Mouse (Mus musculus) layer of hippocampus, adult 11-12 months (tissue): Measurements from ENCODE around the gene Cep89.

Experiments used
- DNase-seq: peaks from one replicate; pipeline ENCODE4 v3.0.0; 2022; ENCODE audit warnings: low spot score

The Cep89 gene

GRCm38 (mm10) chr7:35396542-35397168 lies at the start of gene Cep89, which contains the start of gene Faap24:
Gene Cep89 (plus strand): TSS chr7:35397035.
Gene Faap24 (minus strand): TSS chr7:35396836.
- peak; percentile 98 for DNase-seq

- DNase-seq, result no peak
Observed at GRCm38 (mm10) chr7:35347918-35348700, 48.7 kb upstream of the Cep89 start.

- DNase-seq, result no peak
Observed at GRCm38 (mm10) chr7:35349022-35349421, 47.8 kb upstream of the Cep89 start.

DNA sequence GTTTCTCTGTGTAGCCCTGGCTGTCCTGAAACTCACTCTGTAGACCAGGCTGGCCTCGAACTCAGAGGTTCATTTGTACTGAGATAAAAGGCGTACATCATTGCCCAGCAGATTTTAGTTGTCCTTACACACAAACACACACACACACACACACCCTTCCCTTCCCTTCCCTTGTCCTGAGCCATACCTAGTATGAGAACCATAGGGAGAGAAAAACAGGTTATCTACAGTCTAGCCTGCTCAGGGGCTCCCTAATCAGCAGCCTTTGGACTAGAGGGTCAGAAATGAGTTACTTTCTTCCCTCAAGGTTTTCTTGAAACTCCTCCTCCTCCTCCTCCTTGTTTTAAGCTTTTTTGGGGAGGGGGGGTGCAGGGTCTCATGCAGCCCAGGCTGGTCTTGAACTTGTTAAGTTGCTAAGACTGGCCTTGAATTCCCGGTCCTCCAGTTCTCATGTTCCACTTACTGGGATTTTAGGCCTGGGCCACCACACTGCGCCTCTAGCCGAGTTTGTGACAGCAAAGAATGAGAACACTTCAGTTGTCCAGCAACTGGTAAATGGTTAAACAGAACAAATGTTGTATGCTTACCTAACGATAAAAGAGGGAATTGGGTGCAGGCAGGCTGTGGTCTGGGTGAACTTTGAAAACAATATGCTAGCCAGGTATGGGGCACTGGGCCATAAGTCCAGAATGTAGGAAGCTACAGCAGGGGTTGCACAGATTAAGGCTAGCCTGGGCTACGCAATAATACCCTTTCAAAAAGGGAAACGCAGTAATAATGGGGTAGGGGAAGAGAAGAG lies 46.8 kb upstream of the Cep89 start:
- no peak for DNase-seq

- DNase-seq, result no peak
Observed at GRCm38 (mm10) chr7:35351155-35351554, 45.7 kb upstream of the Cep89 start.

DNA sequence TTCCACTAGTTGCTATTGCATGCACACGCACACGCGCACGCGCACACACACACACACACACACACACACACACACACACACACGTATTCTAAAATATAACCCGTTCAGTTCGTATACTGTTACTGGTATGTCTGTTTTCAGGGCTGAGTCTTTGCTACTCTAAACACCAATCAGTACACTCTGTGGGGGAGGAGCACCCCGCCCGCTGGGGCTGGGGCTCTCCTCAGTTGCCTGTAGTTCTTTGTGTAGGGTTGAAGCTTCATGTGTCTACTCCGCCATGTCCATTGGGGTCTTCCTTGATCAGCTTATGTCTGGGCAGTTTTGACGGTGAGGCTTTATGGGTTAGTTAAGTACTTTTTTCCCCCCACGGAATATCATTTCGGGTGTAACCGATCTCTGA lies 43.5 kb upstream of the Cep89 start:
- no peak for DNase-seq

DNA sequence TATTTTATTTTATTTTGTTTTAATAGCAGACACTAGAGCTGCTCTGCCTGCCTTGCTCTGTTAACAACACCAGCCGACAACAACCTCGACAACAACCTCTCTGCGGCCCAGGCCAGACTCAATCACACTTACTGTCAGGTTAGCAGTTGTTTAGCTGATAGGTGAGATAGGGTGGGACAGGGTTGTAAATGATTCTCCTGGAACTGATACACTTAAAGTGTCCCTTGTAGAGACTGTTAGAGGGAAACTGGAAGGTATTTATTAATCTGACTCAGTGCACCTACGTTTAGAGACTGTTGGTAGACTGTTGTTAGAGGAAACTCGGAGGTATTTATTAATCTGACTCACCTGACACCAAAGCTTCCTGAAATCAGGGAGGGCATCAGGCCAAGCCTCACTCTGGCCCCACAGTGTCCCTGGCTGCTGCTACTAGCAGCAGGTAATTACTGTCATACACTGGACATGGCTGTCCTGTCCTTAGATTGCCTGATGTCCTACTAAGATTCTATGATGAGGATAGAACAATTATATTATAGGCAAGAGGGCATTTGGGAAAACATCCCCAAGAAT lies 41.4 kb upstream of the Cep89 start:
- no peak for DNase-seq

GRCm38 (mm10) chr7:35357621-35358020 lies 39.2 kb upstream of the Cep89 start:
- DNase-seq, result no peak

DNA sequence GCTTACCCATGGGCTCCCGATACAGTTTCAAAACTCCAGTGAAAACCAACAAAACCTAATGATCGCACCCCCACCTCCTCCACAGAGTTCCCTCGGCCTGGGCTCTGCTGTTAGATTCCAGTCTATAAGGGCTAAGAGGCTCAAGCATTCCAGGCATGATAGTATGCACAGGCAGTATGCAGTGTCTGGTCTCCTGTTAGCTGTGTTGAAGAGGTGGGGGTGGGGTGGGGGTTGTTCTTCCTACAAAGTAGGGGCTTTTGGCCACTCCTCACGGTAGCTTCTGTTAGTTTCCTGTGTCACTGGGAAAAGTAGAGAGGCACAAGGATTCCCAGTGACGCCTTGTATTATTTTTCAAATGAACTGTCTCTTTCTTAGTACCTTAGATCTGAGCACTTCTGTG lies 34.6 kb upstream of the Cep89 start:
- DNase-seq, result no peak

DNA sequence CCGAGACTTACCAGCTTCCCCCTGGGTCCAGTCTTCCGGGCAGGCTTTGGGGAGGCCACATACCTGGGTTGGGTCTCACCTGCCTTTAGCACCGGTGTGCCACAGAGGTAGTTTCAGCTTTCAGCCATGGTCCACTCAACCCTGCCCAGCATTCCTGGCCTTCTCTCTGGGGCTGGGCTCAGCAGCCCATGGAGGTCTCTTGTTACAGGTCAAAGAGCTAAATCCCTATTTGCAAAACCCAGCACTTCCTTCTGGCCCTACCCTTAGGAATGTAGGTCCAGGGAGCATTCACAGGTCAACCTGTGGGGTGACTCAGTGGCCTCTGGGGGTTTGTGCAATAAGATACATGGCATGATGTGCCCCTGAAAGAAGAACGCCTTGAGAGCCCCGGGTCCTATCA lies 34.0 kb upstream of the Cep89 start:
- DNase-seq, result no peak

- DNase-seq, result no peak
Observed at GRCm38 (mm10) chr7:35365161-35365910, 31.5 kb upstream of the Cep89 start.

DNA sequence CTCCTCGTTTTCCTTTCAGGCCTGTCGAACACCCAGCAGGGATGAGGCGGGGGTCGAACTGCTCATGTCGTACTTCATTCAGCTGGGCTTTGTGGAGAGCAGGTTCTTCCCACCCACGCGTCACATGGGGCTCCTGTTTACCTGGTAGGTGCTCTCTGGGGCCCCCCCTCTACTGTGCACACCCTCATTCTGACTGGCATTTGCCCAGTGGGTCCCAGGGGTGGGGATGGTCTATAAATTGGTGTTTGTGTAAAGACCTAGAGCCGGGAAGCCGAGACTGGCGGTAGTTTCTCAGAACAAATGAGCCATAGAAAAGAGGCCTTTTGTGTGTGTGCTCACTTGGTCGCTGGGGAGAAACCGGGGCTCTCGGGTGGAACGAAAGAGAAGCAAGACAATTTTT lies 25.7 kb upstream of the Cep89 start:
- DNase-seq, result no peak

- DNase-seq, result no peak
Observed at GRCm38 (mm10) chr7:35372483-35373017, 24.3 kb upstream of the Cep89 start.

DNA sequence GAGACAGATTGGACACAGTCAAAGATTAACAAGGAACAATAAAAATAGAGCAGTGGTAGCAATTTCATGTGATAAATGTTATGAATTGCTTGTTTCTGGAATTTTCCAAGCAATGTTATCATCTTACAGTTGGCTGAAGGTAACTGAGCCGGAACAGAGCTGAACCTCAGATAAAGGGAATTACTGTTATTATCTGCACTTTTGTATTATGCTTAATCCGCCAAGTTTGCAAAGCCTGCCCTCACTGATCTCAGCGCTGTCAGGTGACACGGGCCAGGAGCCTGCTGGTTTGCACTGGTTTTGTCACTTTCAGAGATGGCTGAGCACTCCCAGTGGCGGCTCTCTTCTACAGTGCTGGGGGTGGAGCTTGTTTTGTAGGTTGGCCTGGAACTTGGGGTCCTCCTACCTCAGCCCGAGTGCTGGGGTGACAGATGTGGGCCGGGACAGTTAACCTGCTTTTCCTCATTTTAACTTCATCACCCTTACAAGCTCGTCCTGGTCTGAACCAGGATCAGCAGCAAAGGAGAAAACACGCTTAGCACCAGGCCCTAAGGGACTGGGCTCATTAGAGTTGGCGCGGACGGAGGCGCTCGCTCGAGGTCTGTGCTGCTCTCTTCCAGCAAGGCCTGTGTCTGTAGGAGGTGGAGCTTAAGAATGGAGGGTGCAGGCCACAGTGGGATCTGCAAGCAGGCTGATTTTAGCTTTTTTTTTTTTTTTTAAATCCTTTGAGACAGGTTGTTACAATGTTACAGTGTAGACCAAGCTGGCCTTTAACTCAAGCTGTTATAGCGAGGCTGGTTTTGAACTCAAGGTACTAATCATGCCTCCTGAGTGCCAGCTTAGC lies 23.5 kb upstream of the Cep89 start:
- DNase-seq, result no peak

DNA sequence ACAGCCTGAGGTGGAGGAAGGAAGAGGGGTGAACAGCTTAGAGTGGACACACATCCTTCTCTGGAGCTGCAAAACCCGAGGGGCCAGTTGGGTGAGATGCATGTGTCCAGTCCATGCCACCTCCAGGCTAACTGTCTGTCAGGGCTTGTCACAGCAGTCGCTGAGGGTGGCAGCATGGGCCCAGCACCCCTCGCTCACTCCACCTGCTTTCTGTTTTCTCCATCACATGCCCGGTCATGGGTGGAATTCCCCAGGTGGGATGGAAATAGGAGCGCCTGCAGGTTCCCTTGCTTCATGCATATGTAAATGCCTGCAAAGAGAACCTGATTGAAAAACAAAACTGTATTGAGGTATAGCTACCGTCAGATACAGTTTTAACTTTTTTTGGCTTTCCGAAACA lies 22.6 kb upstream of the Cep89 start:
- DNase-seq, result no peak

DNA sequence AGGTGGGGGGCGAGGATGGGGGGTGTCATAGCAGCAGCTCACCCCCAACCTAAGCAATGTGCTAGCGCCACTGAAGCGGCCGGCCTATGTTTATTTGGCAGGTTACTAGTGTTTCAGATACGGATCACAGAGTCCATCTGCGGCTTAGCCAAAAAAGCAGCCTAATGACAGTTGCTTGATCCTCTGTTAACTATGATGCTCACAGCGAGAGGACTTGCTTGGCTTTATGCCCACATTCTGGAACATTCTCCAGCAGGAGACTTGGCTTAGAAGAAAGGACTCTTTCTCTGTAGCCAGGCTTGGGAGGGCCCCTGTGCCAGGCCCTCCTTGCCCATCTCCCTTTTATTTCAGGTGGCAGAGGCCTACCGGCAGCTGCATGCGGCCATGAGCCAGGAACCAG lies 20.2 kb upstream of the Cep89 start:
- peak; percentile 20 for DNase-seq

- no peak for DNase-seq
Observed at GRCm38 (mm10) chr7:35379492-35380119, 17.2 kb upstream of the Cep89 start.

DNA sequence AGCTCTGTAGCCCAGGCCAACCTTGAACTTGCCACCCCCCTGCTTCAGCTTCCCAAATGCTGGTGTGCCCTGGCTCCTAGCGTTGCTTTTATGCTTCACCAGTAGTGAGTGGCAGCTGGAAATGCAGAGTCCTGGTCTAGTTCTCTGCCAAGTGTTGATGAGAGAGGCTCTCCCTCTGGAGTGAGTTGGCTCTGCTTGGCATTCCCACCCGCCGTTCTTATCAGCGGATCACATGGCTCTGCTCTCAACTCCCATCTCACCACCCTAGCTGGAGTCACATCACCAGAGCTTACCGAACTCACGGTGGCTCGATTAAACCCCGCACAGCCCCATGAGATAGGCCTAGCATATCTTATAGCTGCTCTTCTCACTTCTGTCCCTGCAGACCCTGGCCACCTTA lies 16.5 kb upstream of the Cep89 start:
- no peak for DNase-seq

DNA sequence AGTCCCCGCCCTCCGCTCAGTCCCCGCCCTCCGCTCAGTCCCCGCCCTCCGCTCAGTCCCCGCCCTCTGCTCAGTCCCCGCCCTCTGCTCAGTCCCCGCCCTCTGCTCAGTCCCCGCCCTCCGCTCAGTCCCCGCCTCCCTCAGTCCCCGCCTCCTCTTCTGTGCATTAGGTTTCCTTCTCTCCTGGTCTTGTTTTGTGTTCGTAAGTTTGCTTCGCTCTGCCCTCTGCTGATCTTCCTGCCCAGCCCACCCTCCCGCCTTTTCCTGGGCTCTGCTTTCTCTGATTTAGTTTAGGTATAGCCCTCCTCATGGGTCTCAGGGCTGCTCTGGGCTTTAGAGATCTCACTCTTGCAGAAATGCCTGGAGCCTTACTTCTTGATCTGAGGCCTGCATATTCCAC lies 15.0 kb upstream of the Cep89 start:
- DNase-seq, result no peak

DNA sequence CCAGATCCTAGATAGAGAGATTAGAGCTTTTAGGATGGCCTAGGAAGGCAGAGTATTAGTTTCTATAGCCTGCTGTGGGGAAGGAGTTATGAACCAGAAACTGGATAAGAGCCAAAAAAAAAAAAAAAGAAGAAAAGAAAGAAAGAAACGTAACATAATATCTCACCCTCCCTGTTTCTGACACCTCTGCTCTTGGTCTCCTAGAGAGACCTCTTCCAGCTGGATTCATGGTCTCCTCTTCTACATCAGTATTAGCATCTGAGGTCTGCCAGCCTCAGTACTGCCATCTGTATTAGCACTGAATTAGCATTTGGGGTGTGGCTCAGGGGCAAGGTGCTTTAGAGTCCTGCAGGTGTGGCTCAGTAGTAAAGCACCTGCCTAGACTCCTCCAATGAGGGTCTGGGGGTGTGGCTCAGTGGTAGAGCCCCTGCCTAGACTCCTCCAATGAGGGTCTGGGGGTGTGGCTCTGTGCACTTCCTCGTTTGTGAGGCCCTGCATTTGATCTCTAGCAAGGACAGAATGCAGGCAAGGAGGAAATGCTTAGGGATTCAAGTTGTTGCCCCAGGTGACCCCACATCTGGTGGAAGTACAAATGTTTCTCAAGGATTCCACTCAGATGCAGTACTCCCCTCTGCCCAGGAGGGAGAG lies 14.0 kb upstream of the Cep89 start:
- no peak for DNase-seq
